Mouse (Mus musculus) embryonic facial prominence, embryonic 15.5 days (tissue): ENCODE results near the gene Eno2. TPM values are rescaled to one million over a fixed set of nuclear protein-coding genes. Genes with fewer than 3 reads are reported as not detected.

ENCODE experiments used
- ATAC-seq: fragments of 200-750 bp; cut with Nextera tagmentation; 2 replicates; pipeline ENCODE4 v1.8.0; 2017; ENCODE audit warnings: low read depth, moderate TSS enrichment; ENCODE audit not compliant: insufficient number of reproducible peaks, low FRiP score, low TSS enrichment
- H3K27ac ChIP-seq: fragments of 300-500 bp; sonication (generic); replicated peaks from 2 replicates; pipeline ENCODE4 v1.5.1; 2015; ENCODE audit warnings: mild to moderate bottlenecking, inconsistent platforms
- H3K27me3 ChIP-seq: fragments of 300-500 bp; sonication (generic); 2 replicates; pipeline ENCODE4 v1.6.1; 2015; ENCODE audit warnings: inconsistent platforms
- H3K36me3 ChIP-seq: fragments of 300-500 bp; sonication (generic); 2 replicates; pipeline ENCODE4 v1.6.1; 2015; ENCODE audit warnings: mild to moderate bottlenecking, inconsistent platforms
- H3K4me1 ChIP-seq: fragments of 300-500 bp; sonication (generic); 2 replicates; pipeline ENCODE4 v1.6.1; 2015; ENCODE audit warnings: inconsistent platforms
- H3K4me2 ChIP-seq: fragments of 300-500 bp; sonication (generic); replicated peaks from 2 replicates; pipeline ENCODE4 v1.6.1; 2015; ENCODE audit warnings: mild to moderate bottlenecking, inconsistent platforms
- H3K4me3 ChIP-seq: fragments of 300-500 bp; sonication (generic); replicated peaks from 2 replicates; pipeline ENCODE4 v1.5.1; 2015; ENCODE audit warnings: mild to moderate bottlenecking, inconsistent platforms
- H3K9ac ChIP-seq: fragments of 300-500 bp; sonication (generic); 2 replicates; pipeline ENCODE4 v1.6.1; 2015; ENCODE audit warnings: inconsistent platforms
- H3K9me3 ChIP-seq: fragments of 300-500 bp; sonication (generic); replicated peaks from 2 replicates; pipeline ENCODE4 v1.6.1; 2016; ENCODE audit warnings: inconsistent platforms
- WGBS: fragments of 180-500 bp; shearing (Covaris S2); methylation state at CpG from one replicate; pipeline ENCODE4 v1.1.7; 2015; 5-methylcytosine and 5-hydroxymethylcytosine counted together
- polyA plus RNA-seq: library from polyadenylated mRNA; unstranded; fragments of >200 nt; fragmentation: Nextera tagmentation; extraction: Ambion mirVana; gene quantifications from 2 replicates; pipeline ENCODE4 v1.2.1, GENCODE M21; 2015

The Eno2 gene
- polyA plus RNA-seq, 1 experiment from 2014 or later: 11.8 TPM

DNA sequence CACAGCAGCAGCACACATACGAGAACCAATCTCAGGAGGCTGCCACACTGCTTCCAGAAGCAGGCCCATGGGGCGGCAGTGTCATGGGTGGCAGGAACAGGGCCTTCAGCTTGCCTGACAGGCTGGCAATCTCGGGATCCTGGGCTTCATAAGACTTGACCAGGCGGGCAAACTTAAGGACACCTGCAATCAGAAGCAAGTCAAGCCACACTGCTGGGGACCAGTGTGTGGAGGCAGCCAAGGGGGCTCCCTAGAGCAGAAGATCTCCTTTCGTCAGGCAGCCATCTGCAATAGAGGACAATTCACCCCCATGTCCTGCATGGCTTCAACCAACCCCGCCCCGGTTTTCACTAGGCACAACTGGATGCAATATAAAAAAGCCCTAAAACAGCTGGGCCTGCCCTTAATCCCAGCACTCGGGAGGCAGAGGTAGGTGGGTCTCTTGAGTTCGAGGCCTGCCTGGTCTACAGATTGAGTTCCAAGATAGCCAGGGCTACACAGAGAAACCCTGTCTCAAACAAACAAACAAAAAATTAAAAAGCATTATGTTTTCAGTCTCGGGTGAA lies 30.2 kb downstream of the Eno2 start:
- peaks cover 30% of the 10 kb centered on the region for H3K4me1 ChIP-seq
- peaks cover 23% of the 10 kb centered on the region for H3K36me3 ChIP-seq
- 73% methylated on average over 10 of the region's 10 CpGs for WGBS
- ATAC-seq: no peak
- peak overlapping the region; percentile 99 for H3K27ac ChIP-seq
- H3K4me2 ChIP-seq: peak overlapping the region; percentile 68
- H3K4me3 ChIP-seq: 0 out of 2 replicates have a peak overlapping the region, but pooled peaks have one; percentile 68
- H3K9me3 ChIP-seq: no peaks in the 10 kb centered on the region
- H3K27me3 ChIP-seq: no peaks in the 10 kb centered on the region
- no peak overlapping the region for H3K9ac ChIP-seq

DNA sequence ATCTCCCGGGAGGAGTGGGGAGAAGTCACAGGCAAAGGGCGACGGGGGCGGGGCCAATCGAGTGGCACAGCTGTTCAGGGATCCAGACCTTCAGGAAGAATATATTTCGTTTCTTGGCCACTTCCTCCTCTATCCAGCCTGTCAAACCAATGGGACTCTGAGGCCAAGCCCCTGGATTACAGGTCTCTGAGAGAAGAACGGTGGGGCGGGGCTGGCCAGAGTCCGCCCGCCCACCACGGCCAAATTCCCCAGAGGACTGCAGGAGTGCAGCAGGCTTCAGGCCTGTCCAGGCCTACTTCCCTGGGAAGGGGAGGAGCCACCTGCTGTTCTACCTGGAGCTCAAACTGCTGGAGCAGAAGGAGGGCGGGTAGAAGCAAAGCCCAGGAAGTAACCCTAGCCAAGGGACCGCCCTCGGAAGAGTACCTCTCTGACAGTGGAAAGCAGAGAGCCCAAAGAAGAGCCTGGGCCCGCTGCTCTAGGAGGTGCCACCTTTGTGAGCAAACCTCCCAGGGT lies 30.9 kb downstream of the Eno2 start, which contains the start of gene Ptpn6:
Ptpn6 (minus strand) TSS at position 204 of the 513 bp plus-strand sequence.
- Histone ChIP-seq H3K4me3 (peak within 1 kb of the TSS; percentile 68), H3K4me1 (peaks cover 30% of the 10 kb centered on the region), H3K9me3 (no peaks in the 10 kb centered on the region), H3K36me3 (peaks cover 15% of the 10 kb centered on the region), H3K27ac (peak within 1 kb of the TSS; percentile 99), H3K4me2 (peak within 1 kb of the TSS; percentile 68), H3K27me3 (no peaks in the 10 kb centered on the region), H3K9ac (no peak within 1 kb of the TSS)
- peak; percentile 48 for ATAC-seq
- 29% methylated on average over 15 of the region's 15 CpGs for WGBS

DNA sequence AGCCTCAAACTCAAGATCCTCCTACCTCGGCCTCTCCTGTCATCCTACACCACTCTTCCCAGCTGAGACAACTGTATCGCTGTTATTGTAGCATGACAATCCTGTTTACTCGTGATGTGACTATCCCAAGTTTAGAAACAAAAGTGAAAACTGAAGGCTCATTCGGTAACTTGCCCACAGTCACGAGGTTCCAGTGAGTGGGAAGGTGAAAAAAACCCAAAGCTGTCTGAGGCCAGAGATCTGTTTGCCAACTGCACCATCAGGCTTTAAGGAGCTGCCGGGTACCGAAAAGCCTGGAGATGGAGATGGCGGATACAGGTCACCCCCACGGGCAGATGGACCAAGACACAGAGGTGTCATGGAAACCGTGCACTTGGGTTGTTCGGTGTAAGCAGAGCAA lies 32.4 kb downstream of the Eno2 start:
- Histone ChIP-seq H3K4me2 (no peak overlapping the region), H3K27me3 (no peaks in the 10 kb centered on the region), H3K36me3 (peaks cover 5% of the 10 kb centered on the region; the same call in 1 of the 2 replicates), H3K9me3 (no peaks in the 10 kb centered on the region), H3K4me3 (no peak overlapping the region), H3K9ac (no peak overlapping the region), H3K27ac (no peak overlapping the region), H3K4me1 (peaks cover 33% of the 10 kb centered on the region)
- ATAC-seq: no peak
- WGBS: 85% methylated on average over 11 of the region's 11 CpGs

DNA sequence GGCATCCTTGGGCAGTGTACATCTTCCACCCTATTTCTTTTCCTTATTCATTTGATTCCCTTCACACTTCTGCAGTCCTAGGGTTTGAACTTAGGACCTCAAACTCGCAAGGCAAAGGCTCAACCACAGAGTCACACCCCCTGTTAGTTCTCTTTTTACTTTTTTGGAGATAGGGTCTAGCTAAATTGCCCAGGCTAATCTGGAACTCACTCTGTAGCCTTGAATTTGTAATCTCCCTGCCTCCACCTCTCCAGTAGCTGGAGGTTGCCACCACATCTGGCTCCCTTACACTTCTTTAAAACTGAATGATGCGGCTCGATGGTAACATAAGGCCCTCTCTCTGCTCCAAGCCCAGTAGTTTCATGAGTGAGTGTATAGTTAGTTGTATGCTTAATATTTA lies 35.1 kb downstream of the Eno2 start:
- Histone ChIP-seq H3K4me1 (peaks cover 19% of the 10 kb centered on the region), H3K27ac (no peak overlapping the region), H3K27me3 (no peaks in the 10 kb centered on the region), H3K9ac (no peak overlapping the region), H3K9me3 (no peaks in the 10 kb centered on the region), H3K4me3 (no peak overlapping the region), H3K4me2 (no peak overlapping the region), H3K36me3 (peaks cover 5% of the 10 kb centered on the region; the same call in 1 of the 2 replicates)
- WGBS: 86% methylated on average over 3 of the region's 3 CpGs
- no peak for ATAC-seq

DNA sequence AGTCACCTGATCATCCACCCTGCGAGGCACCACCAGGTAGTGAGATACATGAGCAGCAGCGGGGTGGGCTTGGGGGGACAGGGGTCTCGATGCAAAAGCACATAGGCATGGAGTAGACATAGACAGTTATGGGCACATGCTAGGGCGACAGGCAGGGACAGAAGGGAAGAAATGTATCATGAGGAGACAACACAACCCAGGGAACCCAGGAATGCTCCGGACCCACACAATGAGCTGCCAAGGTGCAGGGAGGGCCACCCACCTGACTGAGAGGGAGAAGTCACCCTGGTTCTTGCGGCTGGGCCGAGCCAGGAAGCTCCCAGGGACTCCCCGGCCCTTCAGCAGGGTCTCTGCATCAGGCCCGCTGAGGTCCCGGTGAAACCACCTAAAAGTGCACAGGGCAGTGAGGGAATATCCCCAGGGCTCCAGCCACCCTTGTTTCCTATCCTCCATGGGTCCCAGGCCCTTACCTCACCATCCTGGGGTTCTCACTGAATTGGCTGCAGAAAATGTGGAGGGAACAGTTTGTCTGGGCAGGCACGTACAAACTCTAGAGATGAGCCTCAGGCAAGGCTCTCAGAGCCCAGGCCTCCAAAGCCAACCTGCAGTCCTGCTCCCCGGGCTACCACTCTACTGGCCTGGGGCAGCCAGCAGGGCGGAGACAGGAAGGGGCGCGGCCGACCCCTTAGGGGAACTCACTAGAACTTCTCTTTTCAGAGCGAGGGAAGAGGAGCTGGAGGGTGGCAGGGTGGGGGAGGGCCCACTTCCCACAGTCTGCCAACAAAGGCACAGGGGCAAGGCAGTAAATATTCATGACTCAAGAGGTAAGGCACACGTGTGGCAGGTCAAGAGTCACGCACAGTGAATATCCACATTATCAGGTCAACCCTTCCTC lies 36.8 kb downstream of the Eno2 start:
- no peaks in the 10 kb centered on the region for H3K36me3 ChIP-seq
- H3K27me3 ChIP-seq: no peaks in the 10 kb centered on the region
- H3K27ac ChIP-seq: 0 out of 2 replicates have a peak overlapping the region, but pooled peaks have one; percentile 1
- H3K9me3 ChIP-seq: no peaks in the 10 kb centered on the region
- no peak overlapping the region for H3K9ac ChIP-seq
- ATAC-seq: no peak
- 45% methylated on average over 19 of the region's 19 CpGs for WGBS
- no peak overlapping the region for H3K4me3 ChIP-seq
- H3K4me1 ChIP-seq: peaks cover 5% of the 10 kb centered on the region; the same call in 1 of the 2 replicates
- H3K4me2 ChIP-seq: no peak overlapping the region

DNA sequence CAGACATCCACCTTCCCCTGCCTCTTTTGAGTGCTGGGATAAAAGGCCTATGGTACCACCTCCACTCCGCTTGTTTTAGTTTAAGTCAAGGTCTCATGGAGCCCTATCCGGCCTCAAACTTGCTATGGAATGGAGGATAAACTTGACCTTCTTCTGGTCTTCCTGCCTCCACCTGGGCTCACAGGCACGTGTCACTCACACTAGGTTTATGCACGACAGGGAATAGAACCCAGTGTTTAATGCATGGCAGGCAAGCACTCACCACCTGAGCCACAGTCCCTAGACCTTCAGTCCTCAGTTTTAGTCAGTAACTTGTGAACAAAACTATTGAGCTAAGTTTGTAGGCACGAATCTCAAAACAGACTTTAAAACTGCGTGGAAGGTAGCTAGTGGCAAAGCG lies 38.4 kb downstream of the Eno2 start:
- 86% methylated on average over 7 of the region's 7 CpGs for WGBS
- ATAC-seq: no peak
- no peaks in the 10 kb centered on the region for H3K27me3 ChIP-seq
- no peaks in the 10 kb centered on the region for H3K36me3 ChIP-seq
- H3K9me3 ChIP-seq: no peaks in the 10 kb centered on the region
- H3K27ac ChIP-seq: no peak overlapping the region
- H3K4me2 ChIP-seq: no peak overlapping the region
- H3K4me3 ChIP-seq: no peak overlapping the region
- H3K9ac ChIP-seq: no peak overlapping the region
- H3K4me1 ChIP-seq: peaks cover 5% of the 10 kb centered on the region; the same call in 1 of the 2 replicates

DNA sequence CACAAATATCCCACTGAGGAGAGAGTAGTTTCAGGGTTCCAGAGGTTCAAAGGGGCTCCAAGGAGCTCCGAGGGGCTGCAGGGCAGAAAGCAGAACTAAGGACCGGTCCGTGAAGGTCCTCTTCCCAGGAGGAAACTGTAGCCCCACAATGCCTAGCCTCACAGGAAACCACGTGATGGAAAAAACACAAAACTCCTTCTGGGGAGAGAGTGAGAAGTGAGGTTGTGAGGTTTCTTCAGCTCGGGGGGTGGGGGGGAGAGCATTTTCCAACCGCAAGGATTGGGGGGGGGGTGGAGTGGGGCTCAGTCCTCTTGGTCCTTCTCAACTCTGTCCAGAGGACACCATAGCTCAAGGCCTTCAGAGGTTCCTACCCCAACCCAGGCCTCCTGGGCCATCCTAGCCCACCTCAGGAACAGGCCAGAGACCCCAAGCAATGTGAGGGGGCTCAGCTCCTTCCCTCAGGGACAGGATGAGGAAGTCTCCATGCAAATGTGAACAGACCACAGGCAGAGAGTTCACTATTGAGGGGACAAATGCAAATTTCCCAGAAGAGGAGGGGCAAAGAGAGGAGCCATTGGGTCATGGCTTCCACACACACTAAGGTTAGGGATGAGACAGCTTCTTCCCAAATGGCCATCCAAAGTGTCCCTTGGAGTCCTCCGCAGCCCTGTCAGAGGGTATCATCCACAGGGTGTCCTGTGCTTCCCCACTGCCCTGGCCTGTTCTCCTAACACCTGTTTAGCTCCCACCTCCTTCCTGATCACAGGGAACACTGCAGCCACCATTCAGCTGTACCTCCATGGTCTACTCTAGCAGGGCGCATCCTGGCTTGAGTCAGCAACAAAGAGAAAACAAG lies 39.4 kb downstream of the Eno2 start:
- Histone ChIP-seq H3K9me3 (no peaks in the 10 kb centered on the region), H3K4me3 (no peak overlapping the region), H3K9ac (no peak overlapping the region), H3K4me2 (no peak overlapping the region), H3K27me3 (no peaks in the 10 kb centered on the region), H3K27ac (no peak overlapping the region), H3K4me1 (peaks cover 5% of the 10 kb centered on the region; the same call in 1 of the 2 replicates), H3K36me3 (no peaks in the 10 kb centered on the region)
- 79% methylated on average over 8 of the region's 8 CpGs for WGBS
- ATAC-seq: no peak

DNA sequence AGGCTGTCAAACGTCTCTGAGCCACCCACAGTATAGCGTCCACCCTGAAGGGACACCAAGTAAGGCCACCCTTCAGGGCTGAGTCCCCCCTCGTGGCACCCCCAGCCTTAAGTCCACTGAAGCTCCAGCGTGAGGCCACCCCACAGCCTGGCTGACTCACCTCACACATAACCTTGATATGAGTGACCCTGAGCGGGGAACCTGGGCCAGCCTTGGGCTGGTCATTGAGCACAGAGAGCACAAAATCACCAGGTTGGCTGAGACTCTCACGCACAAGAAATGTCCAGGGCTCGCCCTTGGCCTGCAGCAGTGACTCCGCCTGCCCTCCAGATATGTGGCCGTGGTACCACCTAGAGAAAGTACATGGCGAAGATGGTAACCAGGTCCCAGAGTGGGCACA lies 40.9 kb downstream of the Eno2 start:
- Histone ChIP-seq H3K27me3 (no peaks in the 10 kb centered on the region), H3K36me3 (no peaks in the 10 kb centered on the region), H3K27ac (no peak overlapping the region), H3K4me3 (no peak overlapping the region), H3K4me2 (no peak overlapping the region), H3K9ac (no peak overlapping the region), H3K4me1 (peaks cover 5% of the 10 kb centered on the region; the same call in 1 of the 2 replicates), H3K9me3 (no peaks in the 10 kb centered on the region)
- 85% methylated on average over 10 of the region's 10 CpGs for WGBS
- no peak for ATAC-seq

DNA sequence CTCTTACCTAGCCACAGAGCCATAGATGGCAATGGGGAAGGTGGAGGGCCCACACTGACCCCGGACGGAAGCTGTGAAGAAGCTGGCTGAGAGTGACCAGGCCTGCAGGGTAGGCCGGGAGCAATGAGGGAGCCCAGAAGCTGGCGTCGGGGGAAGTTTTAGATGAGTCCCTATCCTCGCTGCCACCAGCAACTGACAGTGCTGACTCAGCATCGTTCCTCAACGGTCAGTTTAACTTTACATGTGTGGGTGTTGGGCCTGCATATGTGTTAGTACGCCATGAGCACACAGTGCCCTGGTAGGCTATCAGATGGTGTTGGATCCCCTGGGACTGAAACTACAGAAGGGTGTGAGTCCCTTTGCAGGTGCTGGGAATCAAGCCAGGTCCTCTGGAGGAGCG lies 45.0 kb downstream of the Eno2 start:
- Histone ChIP-seq H3K4me2 (no peak overlapping the region), H3K4me1 (no peaks in the 10 kb centered on the region), H3K36me3 (no peaks in the 10 kb centered on the region), H3K9me3 (no peaks in the 10 kb centered on the region), H3K9ac (no peak overlapping the region), H3K27ac (no peak overlapping the region), H3K4me3 (no peak overlapping the region), H3K27me3 (no peaks in the 10 kb centered on the region)
- ATAC-seq: no peak
- WGBS: 86% methylated on average over 10 of the region's 10 CpGs

DNA sequence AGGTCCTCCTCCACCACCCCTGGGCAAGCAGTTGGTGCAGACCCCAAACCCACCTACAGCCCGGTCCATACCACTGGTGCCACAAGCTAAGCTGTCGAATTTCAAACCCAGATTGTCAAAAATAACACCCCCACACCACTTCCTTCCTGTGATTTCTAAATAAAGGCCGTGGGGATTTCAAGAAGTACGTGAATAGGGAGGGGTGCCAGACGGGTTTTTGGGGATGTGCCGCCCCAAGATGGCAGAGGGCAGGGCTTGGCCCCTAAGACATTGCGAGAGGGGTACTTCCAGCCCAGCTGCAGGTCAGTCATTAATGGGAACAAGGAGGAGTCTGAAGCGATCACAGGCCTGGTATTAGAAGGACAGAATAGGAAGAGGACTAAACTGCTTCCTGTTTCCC lies 45.9 kb downstream of the Eno2 start:
- Histone ChIP-seq H3K27me3 (no peaks in the 10 kb centered on the region), H3K4me1 (no peaks in the 10 kb centered on the region), H3K9ac (no peak overlapping the region), H3K9me3 (no peaks in the 10 kb centered on the region), H3K27ac (no peak overlapping the region), H3K4me3 (no peak overlapping the region), H3K36me3 (no peaks in the 10 kb centered on the region), H3K4me2 (no peak overlapping the region)
- ATAC-seq: no peak
- 75% methylated on average over 8 of the region's 8 CpGs for WGBS
